Mouse (Mus musculus) hindbrain, embryonic 13.5 days (tissue): ENCODE results near the gene Mylk. TPM values are rescaled to one million over a fixed set of nuclear protein-coding genes. Genes with fewer than 3 reads are reported as not detected.

Experiments used
- ATAC-seq: fragments of 200-750 bp; cut with Nextera tagmentation; 2 replicates; pipeline ENCODE4 v1.8.0; 2017; ENCODE audit warnings: moderate TSS enrichment; ENCODE audit not compliant: low FRiP score
- H3K27ac ChIP-seq: fragments of 300-500 bp; sonication (generic); 2 replicates; pipeline ENCODE4 v1.5.1; 2015; ENCODE audit warnings: inconsistent platforms, mild to moderate bottlenecking, moderate library complexity
- H3K27me3 ChIP-seq: fragments of 300-500 bp; sonication (generic); 2 replicates; pipeline ENCODE4 v1.6.1; 2015; ENCODE audit warnings: mild to moderate bottlenecking, inconsistent platforms
- H3K36me3 ChIP-seq: fragments of 300-500 bp; sonication (generic); 2 replicates; pipeline ENCODE4 v1.6.1; 2015; ENCODE audit warnings: mild to moderate bottlenecking, inconsistent platforms
- H3K4me1 ChIP-seq: fragments of 300-500 bp; sonication (generic); replicated peaks from 2 replicates; pipeline ENCODE4 v1.6.1; 2015; ENCODE audit warnings: inconsistent platforms
- H3K4me2 ChIP-seq: fragments of 300-500 bp; sonication (generic); 2 replicates; pipeline ENCODE4 v1.6.1; 2015; ENCODE audit warnings: inconsistent platforms, mild to moderate bottlenecking, moderate library complexity
- H3K4me3 ChIP-seq: fragments of 300-500 bp; sonication (generic); 2 replicates; pipeline ENCODE4 v1.5.1; 2015; ENCODE audit warnings: mild to moderate bottlenecking, inconsistent platforms
- H3K9ac ChIP-seq: fragments of 300-500 bp; sonication (generic); 2 replicates; pipeline ENCODE4 v1.6.1; 2015; ENCODE audit warnings: mild to moderate bottlenecking, inconsistent platforms
- H3K9me3 ChIP-seq: fragments of 300-500 bp; sonication (generic); 2 replicates; pipeline ENCODE4 v1.6.1; 2016; ENCODE audit warnings: inconsistent platforms
- WGBS: fragments of 180-500 bp; shearing (Covaris S2); methylation state at CpG from one replicate; pipeline ENCODE4 v1.1.7; 2015; 5-methylcytosine and 5-hydroxymethylcytosine counted together
- polyA plus RNA-seq: library from polyadenylated mRNA; unstranded; fragments of >200 nt; fragmentation: Nextera tagmentation; extraction: Ambion mirVana; gene quantifications from 2 replicates; pipeline ENCODE4 v1.2.1, GENCODE M21; 2015

The Mylk gene
- polyA plus RNA-seq, 1 experiment from 2014 or later, result 5.0 TPM

DNA sequence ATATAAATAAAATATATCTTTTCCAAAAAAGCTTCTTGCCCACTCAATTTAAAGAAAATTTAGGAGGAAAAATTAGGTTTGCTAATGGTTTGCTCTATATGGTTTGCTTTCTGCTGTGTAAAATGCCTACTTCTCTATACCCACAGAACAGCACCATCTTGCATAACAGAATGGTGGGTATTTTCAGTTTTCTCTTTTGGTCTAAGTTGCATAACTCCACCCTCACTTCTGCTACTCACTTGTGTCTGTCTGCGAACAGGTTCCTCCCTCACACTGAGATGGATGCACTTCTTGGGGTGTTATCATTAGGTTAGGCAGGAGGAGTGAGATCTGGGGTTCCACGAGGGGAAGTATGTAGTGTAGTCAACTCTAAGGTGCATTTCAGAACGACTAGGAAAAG is 68.6 kb downstream of the Mylk start:
- no peak overlapping the region for H3K27ac ChIP-seq
- H3K9me3 ChIP-seq, result no peaks in the 10 kb centered on the region
- no peaks in the 10 kb centered on the region for H3K4me1 ChIP-seq
- no peaks in the 10 kb centered on the region for H3K27me3 ChIP-seq
- no peak overlapping the region for H3K4me2 ChIP-seq
- no peak overlapping the region for H3K9ac ChIP-seq
- no peaks in the 10 kb centered on the region for H3K36me3 ChIP-seq
- 87% methylated on average over 3 of the region's 3 CpGs for WGBS
- no peak for ATAC-seq
- no peak overlapping the region for H3K4me3 ChIP-seq

DNA sequence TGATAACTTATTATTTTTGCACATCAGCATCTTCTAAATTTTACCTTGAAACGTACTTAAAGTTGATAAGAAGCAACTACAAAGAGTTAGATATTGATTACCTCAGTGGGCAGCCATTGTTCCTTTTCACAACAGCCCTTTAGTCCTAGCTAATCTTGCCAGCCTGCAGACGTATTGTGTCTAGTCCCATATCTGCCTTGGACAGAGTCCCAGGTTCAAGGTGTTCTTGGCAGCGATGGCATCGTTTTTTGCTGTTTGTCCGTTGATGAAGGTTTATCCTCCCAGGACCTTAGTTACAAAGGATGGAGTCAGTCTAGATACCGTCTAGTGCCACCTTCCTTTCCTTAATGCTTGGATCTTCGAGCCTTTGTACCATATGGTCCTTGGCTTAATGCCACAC is 69.6 kb downstream of the Mylk start:
- no peaks in the 10 kb centered on the region for H3K4me1 ChIP-seq
- H3K9ac ChIP-seq, result no peak overlapping the region
- no peak for ATAC-seq
- H3K27me3 ChIP-seq, result no peaks in the 10 kb centered on the region
- H3K4me3 ChIP-seq, result no peak overlapping the region
- no peaks in the 10 kb centered on the region for H3K9me3 ChIP-seq
- no peaks in the 10 kb centered on the region for H3K36me3 ChIP-seq
- WGBS, result 87% methylated on average over 7 of the region's 7 CpGs
- no peak overlapping the region for H3K4me2 ChIP-seq
- no peak overlapping the region for H3K27ac ChIP-seq

DNA sequence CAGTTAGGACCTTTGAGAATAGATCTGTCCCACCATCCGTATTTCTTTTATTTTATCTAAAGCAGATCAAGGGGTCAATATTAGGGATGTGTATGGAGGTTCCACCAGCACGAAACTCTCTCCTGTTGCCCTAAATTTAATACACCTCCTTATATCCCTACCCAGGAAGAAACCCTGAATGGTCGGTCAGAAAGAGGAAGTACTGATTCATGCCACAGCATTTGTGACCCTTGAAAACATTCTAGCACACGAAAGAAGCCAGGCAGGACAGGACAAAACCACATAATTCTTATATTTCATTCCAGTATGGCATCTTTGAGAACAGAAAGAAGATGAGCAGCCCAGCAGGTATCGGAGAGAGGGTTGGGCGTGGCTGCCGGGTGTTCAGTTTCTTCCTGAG is 71.5 kb downstream of the Mylk start:
- no peaks in the 10 kb centered on the region for H3K27me3 ChIP-seq
- no peak overlapping the region for H3K9ac ChIP-seq
- no peaks in the 10 kb centered on the region for H3K9me3 ChIP-seq
- no peak overlapping the region for H3K4me3 ChIP-seq
- no peak overlapping the region for H3K4me2 ChIP-seq
- no peak for ATAC-seq
- 95% methylated on average over 7 of the region's 7 CpGs for WGBS
- no peaks in the 10 kb centered on the region for H3K36me3 ChIP-seq
- no peak overlapping the region for H3K27ac ChIP-seq
- H3K4me1 ChIP-seq, result no peaks in the 10 kb centered on the region

DNA sequence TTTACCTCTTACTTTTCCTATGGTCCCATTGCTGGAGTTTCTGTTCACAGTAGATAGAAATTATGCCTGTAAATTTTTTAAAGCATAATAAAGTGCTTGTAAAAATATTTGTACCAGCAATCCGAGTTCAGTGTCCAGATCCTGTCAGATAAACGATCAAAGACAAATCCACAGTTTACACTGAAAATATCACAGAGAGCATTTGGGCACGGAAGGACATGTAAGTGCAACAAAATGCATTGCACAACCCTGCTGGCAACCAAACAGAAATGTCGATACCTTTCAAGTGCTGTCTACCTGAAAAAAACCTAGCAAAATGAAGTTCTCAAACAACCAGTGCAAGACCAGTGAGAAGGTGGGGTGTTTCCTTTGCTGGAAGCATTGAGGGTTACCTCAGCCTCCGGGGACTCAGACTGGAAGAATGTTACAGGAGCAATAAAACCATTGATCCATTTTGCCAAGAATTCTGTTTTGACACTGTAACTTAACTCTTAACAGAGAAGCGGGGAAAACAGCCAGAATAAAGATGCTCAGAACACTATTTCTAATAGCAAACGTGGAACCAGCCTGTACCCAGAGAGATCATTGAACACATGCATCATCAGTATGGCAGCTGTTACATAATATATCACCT is 80.2 kb downstream of the Mylk start:
- Histone ChIP-seq H3K9ac (no peak overlapping the region), H3K4me1 (no peaks in the 10 kb centered on the region), H3K27ac (no peak overlapping the region), H3K36me3 (no peaks in the 10 kb centered on the region), H3K4me3 (no peak overlapping the region), H3K9me3 (no peaks in the 10 kb centered on the region), H3K27me3 (no peaks in the 10 kb centered on the region), H3K4me2 (no peak overlapping the region)
- WGBS, result 83% methylated on average over 7 of the region's 7 CpGs
- no peak for ATAC-seq

DNA sequence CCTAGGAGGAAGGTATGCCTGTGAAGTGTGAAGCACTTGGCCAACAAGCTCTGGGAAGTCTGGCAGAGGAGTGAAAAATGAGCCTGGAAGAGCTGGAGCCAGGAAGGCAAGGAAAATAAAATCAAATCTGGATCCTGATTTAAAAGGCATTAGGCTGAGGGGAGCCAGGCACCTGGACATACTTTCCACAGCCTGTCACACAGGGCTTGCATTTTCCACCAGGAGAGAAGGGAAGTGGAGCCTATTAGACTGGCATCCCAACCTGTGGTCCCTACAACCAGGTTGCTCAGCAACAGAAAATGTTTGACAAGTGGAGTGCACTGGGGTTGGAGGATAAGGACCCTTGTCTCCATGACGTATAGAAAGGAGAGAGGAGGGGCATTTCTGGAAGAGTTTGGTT is 89.5 kb downstream of the Mylk start:
- Histone ChIP-seq H3K4me2 (no peak overlapping the region), H3K27ac (no peak overlapping the region), H3K36me3 (no peaks in the 10 kb centered on the region), H3K4me1 (no peaks in the 10 kb centered on the region), H3K4me3 (no peak overlapping the region), H3K9me3 (no peaks in the 10 kb centered on the region), H3K9ac (no peak overlapping the region), H3K27me3 (no peaks in the 10 kb centered on the region)
- no peak for ATAC-seq
- 51% methylated on average over 1 of the region's 1 CpGs for WGBS

DNA sequence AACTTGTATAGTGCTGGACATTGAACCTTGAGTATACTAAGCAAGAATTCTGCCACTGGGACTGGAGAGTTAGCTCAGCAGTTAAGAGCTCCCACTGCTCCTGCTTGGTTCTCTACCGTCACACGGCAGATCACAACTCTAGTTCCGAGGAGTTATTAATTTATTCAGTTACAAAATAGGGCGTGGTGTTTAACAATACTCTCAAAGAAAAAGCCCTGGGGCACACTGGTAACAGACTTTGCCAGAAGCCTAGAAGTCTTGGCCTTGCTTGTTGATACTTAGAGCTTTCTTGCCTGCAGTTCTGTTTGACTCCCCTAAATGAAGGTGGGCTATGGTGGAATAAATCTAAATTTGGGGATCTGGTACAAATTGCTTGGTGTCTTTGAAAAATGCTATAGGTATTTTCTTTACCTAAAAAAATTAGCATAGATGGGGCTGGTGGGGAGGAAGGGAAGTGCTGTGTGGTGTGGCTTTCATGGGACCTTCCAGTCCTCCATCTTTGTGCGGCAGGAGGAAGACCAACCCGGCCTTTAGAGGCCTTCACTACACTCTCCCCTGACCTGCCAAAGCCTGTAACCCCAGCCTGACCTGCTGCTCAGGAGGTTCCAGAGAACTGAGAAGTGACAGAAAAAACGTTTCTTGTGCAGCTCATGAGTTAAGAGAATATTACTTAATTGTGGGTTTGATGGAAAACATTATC is 94.1 kb downstream of the Mylk start:
- no peak for ATAC-seq
- H3K4me2 ChIP-seq, result no peak overlapping the region
- no peak overlapping the region for H3K27ac ChIP-seq
- H3K27me3 ChIP-seq, result no peaks in the 10 kb centered on the region
- no peaks in the 10 kb centered on the region for H3K4me1 ChIP-seq
- H3K36me3 ChIP-seq, result no peaks in the 10 kb centered on the region
- no peak overlapping the region for H3K9ac ChIP-seq
- H3K9me3 ChIP-seq, result 0 out of 2 replicates have a peak, but pooled peaks cover 2% of the 10 kb centered on the region
- no peak overlapping the region for H3K4me3 ChIP-seq
- WGBS, result 73% methylated on average over 7 of the region's 7 CpGs

DNA sequence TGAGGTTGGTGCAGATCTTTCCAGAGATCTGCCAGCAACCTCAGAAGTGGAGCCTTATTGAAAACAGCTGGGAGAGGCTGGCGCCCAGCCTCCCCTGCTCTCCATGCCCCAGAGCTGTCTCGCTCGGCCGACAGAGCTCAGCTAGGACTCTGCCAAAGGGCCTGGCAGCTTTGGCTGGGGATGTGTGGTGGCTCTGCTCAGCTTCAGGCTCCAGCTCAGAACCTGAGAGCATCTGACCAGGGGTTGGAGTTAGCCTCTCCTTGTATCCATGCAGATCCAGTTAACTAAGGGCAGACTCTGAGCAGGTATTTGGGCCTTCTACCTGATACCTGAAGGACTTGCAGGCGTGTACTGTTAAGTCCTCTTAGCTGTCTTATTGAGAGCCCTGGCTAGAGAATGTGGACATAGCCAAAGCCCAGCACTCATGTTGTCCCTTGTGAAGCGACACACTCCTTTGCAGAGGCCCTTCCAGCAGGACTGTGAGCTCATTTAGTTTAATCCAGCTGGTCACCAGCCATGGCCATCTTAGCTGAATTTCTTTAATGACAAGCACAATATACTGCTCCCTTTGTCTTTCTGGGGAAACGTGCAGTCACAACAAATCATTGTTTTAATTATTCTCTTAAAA is 94.8 kb downstream of the Mylk start:
- Histone ChIP-seq H3K4me2 (no peak overlapping the region), H3K9me3 (0 out of 2 replicates have a peak, but pooled peaks cover 2% of the 10 kb centered on the region), H3K27me3 (no peaks in the 10 kb centered on the region), H3K4me1 (0 out of 2 replicates have a peak, but pooled peaks cover 2% of the 10 kb centered on the region), H3K4me3 (no peak overlapping the region), H3K9ac (no peak overlapping the region), H3K27ac (no peak overlapping the region), H3K36me3 (no peaks in the 10 kb centered on the region)
- 82% methylated on average over 7 of the region's 7 CpGs for WGBS
- ATAC-seq, result no peak

DNA sequence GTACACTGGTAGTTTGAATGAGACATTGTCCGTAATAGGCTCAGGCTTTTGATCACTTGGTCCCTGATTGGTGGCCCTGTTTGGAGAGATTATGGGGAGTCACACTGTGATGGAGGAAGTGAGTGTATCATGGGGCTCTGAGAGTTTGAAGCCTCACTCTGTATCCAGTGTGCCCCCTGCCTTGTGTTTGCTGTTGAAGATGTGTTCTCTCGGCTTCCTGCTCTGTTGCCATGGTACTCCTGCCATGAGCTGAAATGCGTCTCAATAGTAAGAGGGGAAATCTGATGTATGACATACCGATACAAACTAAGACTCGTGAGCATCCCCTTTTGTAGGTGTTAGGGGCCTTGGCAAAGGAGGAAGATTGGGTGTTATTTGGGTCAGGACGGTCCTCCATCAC is 99.8 kb downstream of the Mylk start:
- 0 out of 2 replicates have a peak, but pooled peaks cover 4% of the 10 kb centered on the region for H3K4me1 ChIP-seq
- no peak for ATAC-seq

DNA sequence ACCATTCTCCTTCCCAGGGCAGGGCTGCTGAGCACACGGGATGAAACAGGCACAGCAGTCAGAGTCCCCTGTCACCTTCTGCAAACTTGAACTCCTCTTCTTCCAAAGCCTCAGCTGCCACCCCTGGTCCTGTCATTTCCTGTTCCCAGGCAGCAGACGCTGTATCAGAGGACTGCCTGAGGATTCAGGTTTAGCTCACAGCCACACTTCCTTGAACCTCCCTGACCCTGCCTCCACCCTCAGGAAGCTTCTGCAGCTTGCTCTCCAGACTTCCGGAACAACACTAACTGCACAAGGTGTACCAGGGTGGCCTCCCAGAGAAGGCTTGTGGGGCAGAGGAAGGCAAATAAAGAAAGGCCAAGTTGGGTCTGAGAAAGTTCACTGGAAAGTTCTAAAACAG is 102.6 kb downstream of the Mylk start:
- WGBS, result 84% methylated on average over 3 of the region's 3 CpGs
- 0 out of 2 replicates have a peak, but pooled peaks cover 4% of the 10 kb centered on the region for H3K4me1 ChIP-seq
- no peak overlapping the region for H3K4me2 ChIP-seq
- H3K36me3 ChIP-seq, result no peaks in the 10 kb centered on the region
- no peak overlapping the region for H3K4me3 ChIP-seq
- H3K27me3 ChIP-seq, result no peaks in the 10 kb centered on the region
- no peak for ATAC-seq
- no peaks in the 10 kb centered on the region for H3K9me3 ChIP-seq
- H3K27ac ChIP-seq, result no peak overlapping the region
- no peak overlapping the region for H3K9ac ChIP-seq

More for the DNA sequence above, 99.8 kb downstream of the Mylk start:
- Histone ChIP-seq H3K4me3 (no peak overlapping the region), H3K27ac (no peak overlapping the region), H3K9me3 (0 out of 2 replicates have a peak, but pooled peaks cover 2% of the 10 kb centered on the region), H3K36me3 (no peaks in the 10 kb centered on the region), H3K4me2 (no peak overlapping the region), H3K27me3 (no peaks in the 10 kb centered on the region), H3K9ac (no peak overlapping the region)
- WGBS, result 63% methylated on average over 6 of the region's 6 CpGs

DNA sequence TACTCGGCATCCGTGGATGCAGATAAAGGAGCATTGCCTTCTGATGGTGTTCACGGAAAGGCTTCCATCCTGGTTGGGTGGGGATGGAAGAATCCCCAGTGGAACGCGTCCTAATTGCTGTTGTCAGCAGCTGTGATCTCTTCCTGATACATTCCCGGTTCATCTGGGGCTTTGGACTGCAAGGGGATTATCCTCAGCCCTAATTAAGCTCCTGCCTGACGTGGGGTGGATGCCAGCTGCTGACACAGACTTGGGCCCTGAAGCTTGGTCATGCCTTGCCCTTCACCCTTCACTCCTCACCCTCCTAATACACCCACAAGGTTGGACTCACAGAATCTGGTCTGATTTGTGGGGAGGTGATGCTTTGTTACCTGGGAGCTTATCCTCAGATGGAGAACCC is 109.1 kb downstream of the Mylk start:
- no peaks in the 10 kb centered on the region for H3K27me3 ChIP-seq
- no peak overlapping the region for H3K4me2 ChIP-seq
- no peaks in the 10 kb centered on the region for H3K4me1 ChIP-seq
- no peak overlapping the region for H3K27ac ChIP-seq
- H3K9ac ChIP-seq, result no peak overlapping the region
- no peak for ATAC-seq
- no peak overlapping the region for H3K4me3 ChIP-seq
- 60% methylated on average over 7 of the region's 7 CpGs for WGBS
- no peaks in the 10 kb centered on the region for H3K9me3 ChIP-seq
- no peaks in the 10 kb centered on the region for H3K36me3 ChIP-seq

DNA sequence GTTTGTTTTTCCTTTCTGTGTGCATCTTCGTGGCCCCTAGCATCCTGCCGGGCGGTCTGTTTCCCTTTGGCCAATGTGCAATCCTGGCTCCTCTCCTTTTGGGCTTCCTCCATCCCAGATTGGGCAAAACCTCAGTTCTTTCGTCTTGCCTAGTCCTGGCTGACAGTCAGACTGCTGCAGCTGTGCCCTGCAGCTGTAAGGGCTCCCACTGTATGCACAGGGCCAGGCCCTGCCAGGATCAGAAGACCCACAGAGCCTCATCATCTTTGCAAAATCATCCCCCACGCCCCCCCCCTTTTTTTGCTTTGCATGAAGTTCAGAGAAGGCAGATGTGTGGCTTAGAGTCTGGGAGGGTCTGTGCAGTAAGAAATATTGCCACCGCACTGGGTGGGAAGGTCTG is 110.1 kb downstream of the Mylk start:
- Histone ChIP-seq H3K27me3 (no peaks in the 10 kb centered on the region), H3K36me3 (no peaks in the 10 kb centered on the region), H3K9me3 (no peaks in the 10 kb centered on the region), H3K4me3 (no peak overlapping the region), H3K27ac (no peak overlapping the region), H3K4me1 (no peaks in the 10 kb centered on the region), H3K4me2 (no peak overlapping the region), H3K9ac (no peak overlapping the region)
- 84% methylated on average over 6 of the region's 6 CpGs for whole genome bisulfite sequencing
- ATAC-seq, result no peak

DNA sequence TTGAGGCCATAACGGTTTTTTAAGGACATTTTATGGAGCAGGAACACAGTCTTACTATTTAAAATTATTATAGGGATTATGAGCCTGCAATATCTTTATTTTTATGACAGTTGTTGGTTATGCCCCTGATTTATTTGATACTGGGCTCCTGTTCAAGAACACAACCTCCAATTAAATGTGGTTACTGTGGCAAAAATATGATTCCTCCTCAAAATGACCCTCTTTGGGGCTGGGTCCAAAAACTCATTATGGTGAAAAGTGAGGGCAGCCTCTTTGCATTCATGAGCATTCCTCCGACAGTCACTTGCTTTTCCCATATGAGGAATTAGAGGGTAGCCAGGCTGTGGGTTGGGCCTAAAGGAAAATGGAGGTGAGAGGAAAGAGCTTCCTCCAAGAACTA is 110.7 kb downstream of the Mylk start:
- Histone ChIP-seq H3K4me1 (no peaks in the 10 kb centered on the region), H3K9ac (no peak overlapping the region), H3K9me3 (no peaks in the 10 kb centered on the region), H3K4me3 (no peak overlapping the region), H3K27ac (no peak overlapping the region), H3K27me3 (no peaks in the 10 kb centered on the region), H3K4me2 (no peak overlapping the region), H3K36me3 (no peaks in the 10 kb centered on the region)
- ATAC-seq, result no peak
- WGBS, result 73% methylated on average over 2 of the region's 2 CpGs

DNA sequence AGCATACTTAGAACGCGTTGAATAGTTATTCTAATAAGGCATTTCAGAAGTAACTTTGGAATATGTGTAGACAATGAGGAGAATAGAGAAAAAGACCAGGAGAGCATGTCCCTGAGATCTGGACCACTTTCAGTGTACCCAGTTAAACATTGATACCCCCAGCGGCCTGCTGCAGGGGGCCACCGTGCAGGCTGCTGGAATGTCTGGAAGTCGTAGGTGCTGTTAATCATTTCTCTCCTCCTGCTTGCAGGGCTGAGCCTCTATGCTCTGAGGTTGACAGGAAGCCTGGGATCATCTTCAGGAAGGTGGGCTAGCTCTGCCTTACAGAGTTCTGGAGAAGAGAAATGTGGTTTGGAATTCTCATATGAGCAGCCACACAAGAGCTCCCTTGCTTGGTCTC is 112.6 kb downstream of the Mylk start:
- no peak overlapping the region for H3K9ac ChIP-seq
- no peaks in the 10 kb centered on the region for H3K36me3 ChIP-seq
- H3K4me1 ChIP-seq, result 0 out of 2 replicates have a peak, but pooled peaks cover under 1% of the 10 kb centered on the region
- H3K4me3 ChIP-seq, result no peak overlapping the region
- H3K9me3 ChIP-seq, result no peaks in the 10 kb centered on the region
- H3K27me3 ChIP-seq, result no peaks in the 10 kb centered on the region
- no peak overlapping the region for H3K27ac ChIP-seq
- no peak overlapping the region for H3K4me2 ChIP-seq
- no peak for ATAC-seq
- 79% methylated on average over 5 of the region's 5 CpGs for WGBS
